Mouse (Mus musculus): ENCODE data around the gene Cdkn1a.

- TF ChIP-seq POLR2A (IDR thresholded peaks at IDR 0.05; ENCODE audit: low read depth, low read length): no peak
- no peak for TF ChIP-seq CTCF (IDR thresholded peaks at IDR 0.05; ENCODE audit: extremely low read depth, insufficient read depth, insufficient read length, insufficient replicate concordance)
These were observed 6.2 kb downstream of the Cdkn1a start for GRCm38 (mm10) chr17:29096851-29097561.

All from spleen, adult 2 months (tissue).